Comparison of ENCODE assay signal across 8 mouse cellular contexts in the genomic region with DNA sequence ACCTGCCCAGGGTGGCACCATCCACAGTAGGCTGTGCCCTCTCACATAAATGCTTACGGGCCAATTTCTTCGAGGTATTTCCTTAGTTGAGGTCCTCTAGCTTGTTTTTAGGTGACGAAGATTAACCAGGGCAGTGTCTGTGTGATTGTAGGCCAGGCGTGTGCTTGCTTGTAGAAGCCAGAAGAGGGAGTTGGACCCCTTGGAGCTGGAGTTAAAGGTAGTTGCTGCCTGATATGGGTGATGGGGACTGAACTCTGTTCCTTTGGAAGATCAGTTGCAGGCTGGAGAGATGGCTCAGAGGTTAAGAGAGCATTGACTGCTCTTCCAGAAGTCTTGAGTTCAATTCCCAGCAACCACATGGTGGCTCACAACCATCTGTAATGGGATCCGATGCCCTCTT. TPM values are rescaled to one million over a fixed set of nuclear protein-coding genes. Genes with fewer than 3 reads are reported as not detected.
A peak's percentile ranks its signal among the peaks of the same experiment; 100 is the strongest.
DNase-seq lines count a peak whose midpoint lies in the region; ATAC-seq lines count a peak whose summit lies in the region.

No protein-coding gene starts in this region.

- WGBS in kidney, embryonic 16.5 days = 86% methylated on average over 5 of the region's 5 CpGs
- 81% methylated on average over 5 of the region's 5 CpGs for WGBS in embryonic facial prominence, embryonic 10.5 days
- WGBS in intestine, embryonic 14.5 days = 76% methylated on average over 5 of the region's 5 CpGs
- WGBS in midbrain, embryonic 16.5 days = 87% methylated on average over 5 of the region's 5 CpGs

- H3K4me2 ChIP-seq in kidney, embryonic 16.5 days (replicated peaks; ENCODE audit: low read depth, low read length) = peak overlapping the region; percentile 76
- H3K4me2 ChIP-seq in intestine, embryonic 14.5 days (ENCODE audit: low read length) = peak overlapping the region; percentile 88
- H3K4me2 ChIP-seq in midbrain, embryonic 16.5 days (ENCODE audit: low read length) = peak overlapping the region; percentile 85

- peaks cover 23% of the 10 kb centered on the region for H3K4me1 ChIP-seq in kidney, embryonic 16.5 days (ENCODE audit: insufficient read depth, low read length)
- peaks cover 20% of the 10 kb centered on the region for H3K4me1 ChIP-seq in embryonic facial prominence, embryonic 10.5 days
- peaks cover 15% of the 10 kb centered on the region for H3K4me1 ChIP-seq in intestine, embryonic 14.5 days (replicated peaks; ENCODE audit: control insufficient read depth, insufficient read depth, low read length)
- peaks cover 15% of the 10 kb centered on the region for H3K4me1 ChIP-seq in midbrain, embryonic 16.5 days (ENCODE audit: control insufficient read depth, insufficient read depth, low read length)

- peak overlapping the region; percentile 82 for H3K4me3 ChIP-seq in kidney, embryonic 16.5 days (ENCODE audit: low read length)
- H3K4me3 ChIP-seq in embryonic facial prominence, embryonic 10.5 days = peak overlapping the region; percentile 87
- peak overlapping the region; percentile 88 for H3K4me3 ChIP-seq in intestine, embryonic 14.5 days (ENCODE audit: low read depth, low read length)
- H3K4me3 ChIP-seq in midbrain, embryonic 16.5 days (ENCODE audit: low read depth, low read length) = peak overlapping the region; percentile 89

- no peak for ATAC-seq in kidney, embryonic 16.5 days (ENCODE audit: low FRiP score, low TSS enrichment)
- no peak for ATAC-seq in intestine, embryonic 14.5 days (replicated peaks; ENCODE audit: low FRiP score, low TSS enrichment, low read depth)
- no peak for ATAC-seq in midbrain, embryonic 16.5 days

- no peak overlapping the region for H3K27ac ChIP-seq in kidney, embryonic 16.5 days (ENCODE audit: low read length)
- H3K27ac ChIP-seq in embryonic facial prominence, embryonic 10.5 days (replicated peaks) = no peak overlapping the region
- H3K27ac ChIP-seq in intestine, embryonic 14.5 days (ENCODE audit: low read depth) = no peak overlapping the region
- no peak overlapping the region for H3K27ac ChIP-seq in midbrain, embryonic 16.5 days (ENCODE audit: low read length)

- peak overlapping the region; percentile 93 for H3K9ac ChIP-seq in kidney, embryonic 16.5 days (replicated peaks; ENCODE audit: low read length)
- H3K9ac ChIP-seq in intestine, embryonic 14.5 days (ENCODE audit: low read length) = peak overlapping the region; percentile 86
- H3K9ac ChIP-seq in midbrain, embryonic 16.5 days (ENCODE audit: low read depth, low read length) = 0 out of 2 replicates have a peak overlapping the region, but pooled peaks have one; percentile 92

- DNase-seq in kidney, postnatal 14 days = no peak
- no peak for DNase-seq in embryonic facial prominence, embryonic 10.5 days (ENCODE audit: low spot score)
- DNase-seq in intestine, embryonic 14.5 days (ENCODE audit: low spot score) = no peak
- DNase-seq in cerebellum, adult 18-20 months = no peak
- DNase-seq in c-Kit-positive CD71-positive TER-119-positive erythroid progenitor cells, embryonic 14.5 days (ENCODE audit: low spot score) = no peak
- no peak for DNase-seq in kidney, adult 11 months

- H3K9me3 ChIP-seq in kidney, embryonic 16.5 days (ENCODE audit: low read length) = no peaks in the 10 kb centered on the region
- no peaks in the 10 kb centered on the region for H3K9me3 ChIP-seq in embryonic facial prominence, embryonic 10.5 days
- no peaks in the 10 kb centered on the region for H3K9me3 ChIP-seq in intestine, embryonic 14.5 days (ENCODE audit: control insufficient read depth, low read length)
- H3K9me3 ChIP-seq in midbrain, embryonic 16.5 days (replicated peaks; ENCODE audit: control insufficient read depth, low read length, poor library complexity, severe bottlenecking) = no peaks in the 10 kb centered on the region

- H3K36me3 ChIP-seq in kidney, embryonic 16.5 days (ENCODE audit: insufficient read depth, low read length) = peaks cover 19% of the 10 kb centered on the region
- H3K36me3 ChIP-seq in embryonic facial prominence, embryonic 10.5 days (replicated peaks) = peaks cover 33% of the 10 kb centered on the region
- peaks cover 32% of the 10 kb centered on the region for H3K36me3 ChIP-seq in intestine, embryonic 14.5 days (ENCODE audit: control insufficient read depth, insufficient read depth, low read length)
- peaks cover 15% of the 10 kb centered on the region for H3K36me3 ChIP-seq in midbrain, embryonic 16.5 days (ENCODE audit: control insufficient read depth, insufficient read depth, low read length)

- H3K27me3 ChIP-seq in kidney, embryonic 16.5 days (ENCODE audit: insufficient read depth, low read length) = no peaks in the 10 kb centered on the region
- no peaks in the 10 kb centered on the region for H3K27me3 ChIP-seq in embryonic facial prominence, embryonic 10.5 days (replicated peaks; ENCODE audit: low read depth, poor library complexity, severe bottlenecking)
- H3K27me3 ChIP-seq in intestine, embryonic 14.5 days (replicated peaks; ENCODE audit: control insufficient read depth, insufficient read depth, low read length) = no peaks in the 10 kb centered on the region
- no peaks in the 10 kb centered on the region for H3K27me3 ChIP-seq in midbrain, embryonic 16.5 days (ENCODE audit: control insufficient read depth, insufficient read depth, low read depth, low read length)

RNA-seq across cellular contexts. Expression of gene Ggcx, which starts 1.1 kb away (rescaled TPM):
- 31.4 and 35.6 TPM in 2 replicates for polyA plus RNA-seq in kidney, embryonic 16.5 days (2015; fragmentation: Nextera tagmentation; extraction: Ambion mirVana)
- 20.4 and 21.1 TPM in 2 replicates for polyA plus RNA-seq in embryonic facial prominence, embryonic 10.5 days (2016; fragmentation: Nextera tagmentation; extraction: Ambion mirVana)
- polyA plus RNA-seq in intestine, embryonic 14.5 days (2014; fragmentation: Nextera tagmentation; extraction: Ambion mirVana) = 12.8 and 17.7 TPM in 2 replicates
- 14.3 and 15.2 TPM in 2 replicates for polyA plus RNA-seq in midbrain, embryonic 16.5 days (2015; fragmentation: Nextera tagmentation; extraction: Ambion mirVana)

RNA-seq across cellular contexts. Expression of gene Mat2a, which starts 24.2 kb away (rescaled TPM):
- 456 and 460 TPM in 2 replicates for polyA plus RNA-seq in kidney, embryonic 16.5 days (2015; fragmentation: Nextera tagmentation; extraction: Ambion mirVana)
- 473 and 481 TPM in 2 replicates for polyA plus RNA-seq in embryonic facial prominence, embryonic 10.5 days (2016; fragmentation: Nextera tagmentation; extraction: Ambion mirVana)
- 378 and 409 TPM in 2 replicates for polyA plus RNA-seq in intestine, embryonic 14.5 days (2014; fragmentation: Nextera tagmentation; extraction: Ambion mirVana)
- 348 and 379 TPM in 2 replicates for polyA plus RNA-seq in midbrain, embryonic 16.5 days (2015; fragmentation: Nextera tagmentation; extraction: Ambion mirVana)

RNA-seq across cellular contexts. Expression of gene Vamp8, which starts 24.7 kb away (rescaled TPM):
- polyA plus RNA-seq in kidney, embryonic 16.5 days (2015; fragmentation: Nextera tagmentation; extraction: Ambion mirVana) = 154 and 180 TPM in 2 replicates
- polyA plus RNA-seq in embryonic facial prominence, embryonic 10.5 days (2016; fragmentation: Nextera tagmentation; extraction: Ambion mirVana) = 53.2 and 59.8 TPM in 2 replicates
- 177 and 183 TPM in 2 replicates for polyA plus RNA-seq in intestine, embryonic 14.5 days (2014; fragmentation: Nextera tagmentation; extraction: Ambion mirVana)
- polyA plus RNA-seq in midbrain, embryonic 16.5 days (2015; fragmentation: Nextera tagmentation; extraction: Ambion mirVana) = 15.3 and 16.0 TPM in 2 replicates

RNA-seq across cellular contexts. Expression of gene Vamp5, which starts 34.9 kb away (rescaled TPM):
- 35.7 and 42.5 TPM in 2 replicates for polyA plus RNA-seq in kidney, embryonic 16.5 days (2015; fragmentation: Nextera tagmentation; extraction: Ambion mirVana)
- polyA plus RNA-seq in embryonic facial prominence, embryonic 10.5 days (2016; fragmentation: Nextera tagmentation; extraction: Ambion mirVana) = 13.6 and 15.9 TPM in 2 replicates
- polyA plus RNA-seq in intestine, embryonic 14.5 days (2014; fragmentation: Nextera tagmentation; extraction: Ambion mirVana) = 19.6 and 21.4 TPM in 2 replicates
- 12.0 and 16.4 TPM in 2 replicates for polyA plus RNA-seq in midbrain, embryonic 16.5 days (2015; fragmentation: Nextera tagmentation; extraction: Ambion mirVana)

RNA-seq across cellular contexts. Expression of gene Rnf181, which starts 48.4 kb away (rescaled TPM):
- 153 and 164 TPM in 2 replicates for polyA plus RNA-seq in kidney, embryonic 16.5 days (2015; fragmentation: Nextera tagmentation; extraction: Ambion mirVana)
- 106 and 111 TPM in 2 replicates for polyA plus RNA-seq in embryonic facial prominence, embryonic 10.5 days (2016; fragmentation: Nextera tagmentation; extraction: Ambion mirVana)
- polyA plus RNA-seq in intestine, embryonic 14.5 days (2014; fragmentation: Nextera tagmentation; extraction: Ambion mirVana) = 96.9 and 98.0 TPM in 2 replicates
- 124 and 126 TPM in 2 replicates for polyA plus RNA-seq in midbrain, embryonic 16.5 days (2015; fragmentation: Nextera tagmentation; extraction: Ambion mirVana)
